Mouse (Mus musculus) forebrain, embryonic 10.5 days (tissue): ENCODE results near the gene Kctd2. TPM values are rescaled to one million over a fixed set of nuclear protein-coding genes. Genes with fewer than 3 reads are reported as not detected.

Source experiments
- DNase-seq: peaks from one replicate; pipeline ENCODE4 v3.0.0-alpha.2; 2017; ENCODE audit warnings: low spot score; ENCODE audit errors: extremely low spot score
- H3K27ac ChIP-seq: fragments of 300-500 bp; sonication (generic); 2 replicates; pipeline ENCODE4 v1.5.1; 2016; ENCODE audit warnings: mild to moderate bottlenecking
- H3K27me3 ChIP-seq: fragments of 300-500 bp; sonication (generic); 2 replicates; pipeline ENCODE4 v1.6.1; 2016; ENCODE audit warnings: mild to moderate bottlenecking; ENCODE audit not compliant: poor library complexity, severe bottlenecking
- H3K36me3 ChIP-seq: fragments of 300-500 bp; sonication (generic); replicated peaks from 2 replicates; pipeline ENCODE4 v1.6.1; 2016; ENCODE audit warnings: mild to moderate bottlenecking, moderate library complexity
- H3K4me1 ChIP-seq: fragments of 300-500 bp; sonication (generic); 2 replicates; pipeline ENCODE4 v1.6.1; 2016
- H3K4me3 ChIP-seq: fragments of 300-500 bp; sonication (generic); 2 replicates; pipeline ENCODE4 v1.5.1; 2016; ENCODE audit warnings: mild to moderate bottlenecking, moderate library complexity
- H3K9me3 ChIP-seq: fragments of 300-500 bp; sonication (generic); 2 replicates; pipeline ENCODE4 v1.6.1; 2016; ENCODE audit warnings: mild to moderate bottlenecking, moderate library complexity
- WGBS: fragments of 180-500 bp; shearing (Covaris S2); methylation state at CpG from one replicate; pipeline ENCODE4 v1.1.7; 2016; 5-methylcytosine and 5-hydroxymethylcytosine counted together
- polyA plus RNA-seq: library from polyadenylated mRNA; unstranded; fragments of >200 nt; fragmentation: Nextera tagmentation; extraction: Ambion mirVana; gene quantifications from 2 replicates; pipeline ENCODE4 v1.2.1, GENCODE M21; 2016

Gene Kctd2
- polyA plus RNA-seq, result 8.9 and 10.3 TPM in 2 replicates

- H3K9me3 ChIP-seq, result no peaks in the 10 kb centered on the region
- peak within 1 kb of the TSS; percentile 99 for H3K4me3 ChIP-seq
- WGBS, result under 1% methylated on average over 56 of the region's 56 CpGs
- H3K27me3 ChIP-seq, result no peaks in the 10 kb centered on the region
- H3K27ac ChIP-seq, result peak within 1 kb of the TSS; percentile 98
- H3K4me1 ChIP-seq, result peaks cover 45% of the 10 kb centered on the region
- peak; percentile 93 for DNase-seq
- H3K36me3 ChIP-seq, result peaks cover 59% of the 10 kb centered on the region
These were observed at the start of gene Kctd2, which contains the start of gene Atp5h for GRCm38 (mm10) chr11:115419531-115420237. TSS of gene Kctd2 (plus strand) at chr11:115420128. TSS of gene Atp5h (minus strand) at chr11:115419962.

GRCm38 (mm10) chr11:115370368-115370767, 49.6 kb upstream of the Kctd2 start:
- Histone ChIP-seq H3K27ac (no peak overlapping the region), H3K27me3 (peaks cover 100% of the 10 kb centered on the region), H3K9me3 (no peaks in the 10 kb centered on the region), H3K4me3 (no peak overlapping the region), H3K36me3 (no peaks in the 10 kb centered on the region), H3K4me1 (peaks cover 37% of the 10 kb centered on the region)
- 66% methylated on average over 7 of the region's 7 CpGs for WGBS
- no peak for DNase-seq

- H3K36me3 ChIP-seq, result no peaks in the 10 kb centered on the region
These were observed 48.6 kb upstream of the Kctd2 start for GRCm38 (mm10) chr11:115371354-115371753.

DNA sequence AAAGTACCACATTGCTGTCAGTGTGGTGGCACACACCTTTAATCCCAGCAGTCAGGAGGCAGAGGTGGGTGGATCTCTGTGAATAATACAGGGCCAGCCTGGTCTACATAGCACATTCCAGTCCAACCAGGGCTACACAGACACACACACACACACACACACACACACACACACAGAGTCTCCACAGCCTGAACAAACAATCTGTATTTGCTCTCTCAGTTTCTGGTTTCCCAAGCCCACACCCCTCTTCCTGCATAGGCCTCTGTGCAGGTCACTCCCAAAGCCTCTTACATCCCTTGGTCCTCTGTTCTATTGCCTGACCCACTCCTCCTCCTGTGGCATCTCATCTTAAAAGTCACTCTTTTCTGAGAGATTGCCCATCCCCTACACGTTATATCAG, 47.9 kb upstream of the Kctd2 start:
- Histone ChIP-seq H3K27ac (no peak overlapping the region), H3K36me3 (no peaks in the 10 kb centered on the region), H3K27me3 (peaks cover 100% of the 10 kb centered on the region), H3K4me1 (peaks cover 22% of the 10 kb centered on the region), H3K4me3 (no peak overlapping the region), H3K9me3 (no peaks in the 10 kb centered on the region)
- no peak for DNase-seq
- 73% methylated on average over 1 of the region's 1 CpGs for WGBS

More at GRCm38 (mm10) chr11:115371354-115371753, 48.6 kb upstream of the Kctd2 start:
- Histone ChIP-seq H3K9me3 (no peaks in the 10 kb centered on the region), H3K4me1 (peaks cover 29% of the 10 kb centered on the region), H3K27ac (no peak overlapping the region), H3K27me3 (peaks cover 100% of the 10 kb centered on the region), H3K4me3 (no peak overlapping the region)
- 76% methylated on average over 8 of the region's 8 CpGs for WGBS
- DNase-seq, result no peak

DNA sequence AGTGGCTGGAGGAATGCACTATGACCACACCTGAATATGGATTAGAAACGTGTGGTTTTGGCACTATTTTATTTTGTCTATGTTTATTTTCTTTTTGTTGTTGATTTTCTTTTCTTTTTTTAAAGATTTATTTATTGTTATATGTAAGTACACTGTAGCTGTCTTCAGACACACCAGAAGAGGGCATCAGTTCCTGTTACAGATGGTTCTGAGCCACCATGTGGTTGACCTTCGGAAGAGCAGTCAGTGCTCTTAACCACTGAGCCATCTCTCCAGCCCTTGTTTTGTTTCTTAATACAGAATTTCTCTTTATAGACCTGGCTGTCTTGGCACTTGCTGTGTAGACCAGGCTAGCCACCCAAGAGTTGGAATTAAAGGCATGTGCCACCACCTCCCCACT, 47.2 kb upstream of the Kctd2 start:
- WGBS, result 57% methylated on average over 2 of the region's 2 CpGs
- no peak overlapping the region for H3K27ac ChIP-seq
- peaks cover 15% of the 10 kb centered on the region for H3K4me1 ChIP-seq
- H3K27me3 ChIP-seq, result peaks cover 93% of the 10 kb centered on the region
- DNase-seq, result no peak
- no peaks in the 10 kb centered on the region for H3K36me3 ChIP-seq
- peaks cover 2% of the 10 kb centered on the region; the same call in 1 of the 2 replicates for H3K9me3 ChIP-seq
- no peak overlapping the region for H3K4me3 ChIP-seq

- Histone ChIP-seq H3K4me3 (peak overlapping the region; percentile 59), H3K4me1 (peaks cover 14% of the 10 kb centered on the region), H3K27me3 (peaks cover 80% of the 10 kb centered on the region), H3K27ac (peak overlapping the region; percentile 71), H3K36me3 (no peaks in the 10 kb centered on the region), H3K9me3 (peaks cover 6% of the 10 kb centered on the region; the same call in 1 of the 2 replicates)
- peak; percentile 49 for DNase-seq
- 3% methylated on average over 30 of the region's 30 CpGs for WGBS
These were observed 45.9 kb upstream of the Kctd2 start for GRCm38 (mm10) chr11:115373805-115374694.

DNA sequence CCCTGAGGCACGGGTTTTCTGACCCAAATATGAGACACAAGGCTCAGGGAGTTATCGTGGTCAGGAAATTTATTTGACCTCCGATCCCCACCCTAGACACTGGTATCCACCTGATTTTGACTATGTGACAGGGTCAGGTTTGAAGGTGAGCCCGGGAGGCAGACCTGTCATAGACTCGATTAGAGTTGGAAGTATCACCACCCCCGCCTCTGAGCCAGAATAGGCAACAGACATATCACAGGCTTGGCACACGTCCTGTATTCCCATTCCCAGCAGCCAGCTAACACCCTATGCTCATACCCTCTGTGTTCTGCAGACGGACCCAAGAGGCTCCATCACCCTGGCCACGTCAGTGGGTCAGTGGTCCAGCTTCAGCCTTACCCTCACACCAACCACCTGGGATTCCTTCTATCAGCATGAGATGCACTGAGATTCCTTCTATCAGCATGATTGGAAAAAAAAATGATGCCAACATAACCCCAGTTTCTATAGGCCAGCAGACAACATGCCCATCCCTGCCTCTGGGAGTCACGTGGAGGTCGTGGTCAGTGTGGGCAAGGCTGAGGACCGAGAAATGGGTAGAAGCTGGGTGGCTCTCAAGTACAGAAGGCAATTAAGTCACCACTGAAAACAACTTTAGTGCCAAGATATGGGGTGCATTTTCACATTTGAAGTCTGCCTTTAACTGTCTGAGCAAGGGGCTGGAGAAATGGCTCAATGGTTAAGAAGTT, 45.1 kb upstream of the Kctd2 start:
- peak overlapping the region; percentile 59 for H3K4me3 ChIP-seq
- H3K27me3 ChIP-seq, result peaks cover 72% of the 10 kb centered on the region
- WGBS, result 66% methylated on average over 12 of the region's 12 CpGs

GRCm38 (mm10) chr11:115376722-115377121, 43.2 kb upstream of the Kctd2 start:
- H3K4me3 ChIP-seq, result no peak overlapping the region
- DNase-seq, result no peak
- H3K27me3 ChIP-seq, result peaks cover 53% of the 10 kb centered on the region
- no peaks in the 10 kb centered on the region for H3K36me3 ChIP-seq
- 77% methylated on average over 7 of the region's 7 CpGs for WGBS
- H3K27ac ChIP-seq, result no peak overlapping the region
- H3K9me3 ChIP-seq, result peaks cover 6% of the 10 kb centered on the region; the same call in 1 of the 2 replicates
- H3K4me1 ChIP-seq, result peaks cover 25% of the 10 kb centered on the region

More for the DNA sequence above, 45.1 kb upstream of the Kctd2 start:
- DNase-seq, result no peak
- H3K36me3 ChIP-seq, result no peaks in the 10 kb centered on the region
- peaks cover 6% of the 10 kb centered on the region; the same call in 1 of the 2 replicates for H3K9me3 ChIP-seq
- peak overlapping the region; percentile 71; the same call in 1 of the 2 replicates for H3K27ac ChIP-seq
- peaks cover 14% of the 10 kb centered on the region for H3K4me1 ChIP-seq

DNA sequence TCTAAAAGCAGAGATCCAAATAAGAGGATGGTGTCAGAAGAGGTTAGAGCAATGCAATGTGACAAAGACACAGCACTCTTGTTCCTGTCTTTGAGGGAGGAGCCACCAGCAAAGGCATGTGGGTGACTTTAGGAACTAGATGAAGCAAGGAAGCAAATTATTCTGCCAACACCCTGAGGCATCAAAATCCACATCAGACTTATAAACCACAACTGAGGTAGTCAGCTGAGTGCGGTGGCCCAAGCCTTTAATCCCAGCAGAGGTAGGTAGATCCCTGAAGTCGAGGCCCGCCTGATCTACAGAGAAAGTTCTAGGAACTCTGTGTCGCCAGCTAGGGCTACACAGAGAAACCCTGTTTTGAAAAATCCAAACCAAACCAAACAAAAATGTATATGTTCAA, 42.7 kb upstream of the Kctd2 start:
- peaks cover 27% of the 10 kb centered on the region for H3K4me1 ChIP-seq
- H3K4me3 ChIP-seq, result no peak overlapping the region
- WGBS, result 89% methylated on average over 4 of the region's 4 CpGs
- no peaks in the 10 kb centered on the region for H3K36me3 ChIP-seq
- H3K9me3 ChIP-seq, result peaks cover 6% of the 10 kb centered on the region; the same call in 1 of the 2 replicates
- H3K27ac ChIP-seq, result no peak overlapping the region
- DNase-seq, result no peak
- peaks cover 48% of the 10 kb centered on the region for H3K27me3 ChIP-seq

- DNase-seq, result no peak
- no peak overlapping the region for H3K27ac ChIP-seq
- H3K4me1 ChIP-seq, result peaks cover 33% of the 10 kb centered on the region
- no peak overlapping the region for H3K4me3 ChIP-seq
- 88% methylated on average over 7 of the region's 7 CpGs for WGBS
- peaks cover 6% of the 10 kb centered on the region; the same call in 1 of the 2 replicates for H3K9me3 ChIP-seq
- H3K36me3 ChIP-seq, result no peaks in the 10 kb centered on the region
- peaks cover 42% of the 10 kb centered on the region for H3K27me3 ChIP-seq
These were observed 42.1 kb upstream of the Kctd2 start for GRCm38 (mm10) chr11:115377854-115378253.

- 10% methylated on average over 9 of the region's 9 CpGs for WGBS
- Histone ChIP-seq H3K4me1 (peaks cover 51% of the 10 kb centered on the region), H3K9me3 (peaks cover 6% of the 10 kb centered on the region; the same call in 1 of the 2 replicates), H3K36me3 (peaks cover 11% of the 10 kb centered on the region; the same call in 1 of the 2 replicates), H3K4me3 (peak overlapping the region; percentile 95), H3K27ac (peak overlapping the region; percentile 98), H3K27me3 (peaks cover 7% of the 10 kb centered on the region)
- DNase-seq, result no peak
These were observed 38.7 kb upstream of the Kctd2 start for GRCm38 (mm10) chr11:115381276-115381675.
